Mouse (Mus musculus) spleen, adult 2 months (tissue): ENCODE results near the gene Pax5.
"Not testable (repeated sequence)": the region's sequence is repeated elsewhere in the genome, so short reads cannot be mapped to it uniquely, and the experiment has no call there.

Experiments
- CTCF ChIP-seq: fragments of 200-500 bp; IDR thresholded peaks from 2 replicates; pipeline ENCODE4 v1.5.1; 2011; ENCODE audit warnings: mild to moderate bottlenecking, inconsistent platforms; ENCODE audit not compliant: insufficient read depth, insufficient read length, insufficient replicate concordance; ENCODE audit errors: extremely low read depth
- POLR2A ChIP-seq: fragments of 200-500 bp; IDR thresholded peaks from 2 replicates; pipeline ENCODE4 v1.6.1; 2011; ENCODE audit warnings: low read depth, low read length, inconsistent platforms

- TF ChIP-seq CTCF, POLR2A: not testable (repeated sequence)
Observed at GRCm38 (mm10) chr4:44757131-44757530, 46.8 kb upstream of the Pax5 start.
